Mouse (Mus musculus): ENCODE results near the gene Tmc4.
"Not testable (repeated sequence)": the region's sequence is repeated elsewhere in the genome, so short reads cannot be mapped to it uniquely, and the experiment has no call there.

DNA sequence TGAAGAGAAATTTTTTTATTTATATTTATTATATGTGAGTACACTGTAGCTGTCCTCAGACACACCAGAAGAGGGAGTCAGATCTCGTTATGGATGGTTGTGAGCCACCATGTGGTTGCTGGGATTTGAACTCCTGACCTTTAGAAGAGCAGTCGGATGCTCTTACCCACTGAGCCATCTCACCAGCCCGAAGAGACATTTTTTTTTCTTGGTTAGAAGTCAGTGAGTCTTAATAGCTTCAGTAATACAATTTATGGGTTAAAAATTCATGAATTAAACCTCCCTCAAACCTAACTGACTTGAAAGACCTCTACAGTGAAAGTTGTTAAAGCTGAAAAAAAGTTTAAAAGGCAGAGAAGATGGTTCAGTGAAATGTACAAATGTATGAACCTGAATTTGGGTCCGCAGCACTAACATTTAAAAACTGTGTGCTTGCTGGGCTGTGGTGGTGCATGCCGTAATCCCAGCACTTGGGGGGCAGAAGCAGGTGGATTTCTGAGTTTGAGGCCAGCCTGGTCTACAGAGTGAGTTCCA is 31.2 kb upstream of the Tmc4 start:
- TF ChIP-seq POLR2A (IDR thresholded peaks at IDR 0.05; ENCODE audit: control insufficient read depth, low read depth, low read length); CTCF (IDR thresholded peaks at IDR 0.05; ENCODE audit: control insufficient read depth, insufficient read depth, insufficient replicate concordance, low read depth, low read length): not testable (repeated sequence)

All from testis, adult 2 months (tissue).